Mouse (Mus musculus): Measurements from ENCODE around the gene Ccdc9b. TPM values are rescaled to one million over a fixed set of nuclear protein-coding genes. Genes with fewer than 3 reads are reported as not detected.

Gene Ccdc9b
- polyA plus RNA-seq, 1 experiment from 2014 or later = 0.08 TPM

DNA sequence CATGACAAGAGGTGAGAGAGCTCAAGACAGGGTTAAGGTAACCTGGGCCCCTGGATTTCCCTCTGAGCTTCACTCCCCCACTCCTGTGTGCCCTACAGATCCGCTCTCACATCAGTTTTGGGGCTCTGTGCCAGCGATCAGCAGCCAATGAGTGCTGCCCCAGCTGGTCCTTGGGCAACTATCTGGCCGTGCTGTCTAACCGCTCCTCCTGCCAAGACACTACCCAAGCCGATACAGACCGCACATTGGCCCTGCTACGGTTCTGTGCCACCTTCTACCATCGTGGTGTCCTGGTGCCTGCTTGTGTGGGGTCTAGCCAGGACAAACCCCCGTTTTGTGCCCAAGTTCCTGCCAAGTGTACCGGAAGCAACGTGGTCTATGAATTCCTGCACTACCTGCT lies 27.0 kb upstream of the Ccdc9b start:
- H3K36me3 ChIP-seq = no peaks in the 10 kb centered on the region
- no peak overlapping the region for H3K27ac ChIP-seq
- H3K9me3 ChIP-seq (replicated peaks) = no peaks in the 10 kb centered on the region
- 92% methylated on average over 11 of the region's 11 CpGs for WGBS
- peaks cover 10% of the 10 kb centered on the region for H3K4me1 ChIP-seq
- no peak for DNase-seq (ENCODE audit: low spot score)
- H3K4me3 ChIP-seq = no peak overlapping the region
- H3K27me3 ChIP-seq (ENCODE audit: low read depth, poor library complexity, severe bottlenecking) = peaks cover 39% of the 10 kb centered on the region

- DNase-seq (ENCODE audit: low spot score) = no peak
- Histone ChIP-seq H3K36me3 (no peaks in the 10 kb centered on the region), H3K4me3 (no peak overlapping the region), H3K9me3 (replicated peaks) (no peaks in the 10 kb centered on the region), H3K4me1 (peaks cover 10% of the 10 kb centered on the region), H3K27ac (no peak overlapping the region), H3K27me3 (ENCODE audit: low read depth, poor library complexity, severe bottlenecking) (peaks cover 31% of the 10 kb centered on the region)
- 82% methylated on average over 5 of the region's 5 CpGs for WGBS
Observed at GRCm38 (mm10) chr2:118786525-118786924, 24.1 kb upstream of the Ccdc9b start.

GRCm38 (mm10) chr2:118783663-118784062 lies 21.2 kb upstream of the Ccdc9b start:
- peaks cover 19% of the 10 kb centered on the region for H3K27me3 ChIP-seq (ENCODE audit: low read depth, poor library complexity, severe bottlenecking)
- H3K4me3 ChIP-seq = no peak overlapping the region
- no peaks in the 10 kb centered on the region for H3K36me3 ChIP-seq
- H3K9me3 ChIP-seq (replicated peaks) = no peaks in the 10 kb centered on the region
- no peak for DNase-seq (ENCODE audit: low spot score)
- WGBS = 92% methylated on average over 7 of the region's 7 CpGs
- H3K4me1 ChIP-seq = peaks cover 14% of the 10 kb centered on the region
- no peak overlapping the region for H3K27ac ChIP-seq

- H3K4me1 ChIP-seq = peaks cover 14% of the 10 kb centered on the region
- no peak overlapping the region for H3K27ac ChIP-seq
- peaks cover 23% of the 10 kb centered on the region for H3K27me3 ChIP-seq (ENCODE audit: low read depth, poor library complexity, severe bottlenecking)
- H3K36me3 ChIP-seq = no peaks in the 10 kb centered on the region
- no peak for DNase-seq (ENCODE audit: low spot score)
- WGBS = 71% methylated on average over 5 of the region's 5 CpGs
- H3K4me3 ChIP-seq = no peak overlapping the region
- H3K9me3 ChIP-seq (replicated peaks) = no peaks in the 10 kb centered on the region
Observed at GRCm38 (mm10) chr2:118783093-118783492, 20.6 kb upstream of the Ccdc9b start.

DNA sequence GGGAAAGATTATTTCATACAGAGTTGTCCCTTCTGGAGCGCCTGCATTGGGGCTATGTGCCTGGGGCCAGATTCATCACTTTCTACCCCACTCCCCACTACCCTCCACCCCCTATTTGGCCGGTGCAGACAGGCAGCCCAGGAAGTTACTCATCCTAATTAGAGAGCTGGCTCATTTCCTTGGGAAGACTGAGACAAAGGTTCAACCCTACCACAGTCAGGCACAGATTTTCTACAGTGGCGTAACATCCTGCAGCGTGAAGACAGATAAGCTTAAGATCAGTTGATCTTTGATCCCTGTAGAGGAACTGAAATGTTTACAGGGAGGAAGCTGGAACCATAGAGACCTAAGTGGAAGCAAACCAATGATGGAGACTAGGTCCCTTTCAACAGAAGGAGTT lies 19.8 kb upstream of the Ccdc9b start:
- DNase-seq (ENCODE audit: low spot score) = no peak
- no peak overlapping the region for H3K27ac ChIP-seq
- H3K9me3 ChIP-seq (replicated peaks) = no peaks in the 10 kb centered on the region
- H3K4me1 ChIP-seq = peaks cover 14% of the 10 kb centered on the region
- 71% methylated on average over 4 of the region's 4 CpGs for WGBS
- no peaks in the 10 kb centered on the region for H3K36me3 ChIP-seq
- H3K4me3 ChIP-seq = no peak overlapping the region
- peaks cover 17% of the 10 kb centered on the region for H3K27me3 ChIP-seq (ENCODE audit: low read depth, poor library complexity, severe bottlenecking)

GRCm38 (mm10) chr2:118781115-118781514 lies 18.7 kb upstream of the Ccdc9b start:
- WGBS = 60% methylated on average over 1 of the region's 1 CpGs
- peaks cover 15% of the 10 kb centered on the region for H3K4me1 ChIP-seq
- peaks cover 17% of the 10 kb centered on the region for H3K27me3 ChIP-seq (ENCODE audit: low read depth, poor library complexity, severe bottlenecking)
- no peak overlapping the region for H3K27ac ChIP-seq
- H3K4me3 ChIP-seq = no peak overlapping the region
- no peaks in the 10 kb centered on the region for H3K36me3 ChIP-seq
- no peaks in the 10 kb centered on the region for H3K9me3 ChIP-seq (replicated peaks)
- no peak for DNase-seq (ENCODE audit: low spot score)

DNA sequence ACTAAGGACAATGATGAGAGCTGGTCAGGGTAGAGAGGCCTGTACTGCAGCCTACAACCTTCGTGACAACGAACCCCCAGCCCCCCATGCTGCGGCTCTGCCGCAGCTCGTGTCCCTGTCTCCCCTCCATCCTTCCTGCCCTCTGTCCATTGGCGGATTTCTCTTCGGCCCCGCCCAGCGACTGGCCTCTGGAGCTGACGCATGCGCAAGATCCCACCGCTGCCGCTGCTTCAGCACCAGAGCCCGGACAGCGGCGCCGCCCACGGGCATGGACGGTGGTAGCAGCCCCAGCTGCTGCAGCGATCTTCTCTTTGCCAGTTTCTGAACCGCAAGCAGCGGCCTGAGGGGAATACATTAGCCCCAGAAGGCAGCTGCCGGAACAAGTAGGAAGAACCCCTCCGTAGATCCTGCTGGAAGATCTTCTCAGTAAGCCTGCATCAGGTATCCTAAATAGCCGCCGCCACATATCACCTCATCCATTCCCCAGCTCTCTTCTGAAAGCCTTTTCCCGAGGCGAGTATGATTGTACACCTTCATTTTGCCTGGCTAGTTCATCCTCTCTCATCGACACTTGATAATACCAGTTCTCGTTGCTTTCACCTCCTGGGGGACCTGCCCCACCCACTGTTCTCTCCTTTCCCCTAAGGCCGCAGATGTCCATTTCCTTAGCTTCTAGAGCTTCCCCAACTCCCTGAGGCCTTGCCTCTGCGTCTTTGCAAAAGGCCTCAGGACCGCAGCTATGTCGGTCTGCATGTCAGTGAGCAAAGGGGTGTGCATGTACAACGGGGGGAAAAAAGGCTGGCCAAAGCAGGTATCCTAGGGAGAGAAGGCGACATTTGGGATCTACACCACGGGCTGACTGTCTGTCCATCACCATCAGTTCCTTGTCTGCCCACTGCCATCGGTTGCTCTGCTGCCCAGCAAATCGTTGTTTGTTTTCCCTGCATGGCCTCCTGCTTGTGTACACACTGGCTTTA lies 17.3 kb upstream of the Ccdc9b start, which contains the start of gene Disp2:
TSS of gene Disp2 (plus strand) at position 216 of the 977 bp plus-strand sequence.
- Histone ChIP-seq H3K27ac (0 out of 2 replicates have a peak within 1 kb of the TSS, but pooled peaks have one; percentile 17), H3K4me1 (peaks cover 17% of the 10 kb centered on the region), H3K36me3 (no peaks in the 10 kb centered on the region), H3K27me3 (ENCODE audit: low read depth, poor library complexity, severe bottlenecking) (peaks cover 17% of the 10 kb centered on the region), H3K4me3 (peak within 1 kb of the TSS; percentile 52), H3K9me3 (replicated peaks) (no peaks in the 10 kb centered on the region)
- DNase-seq (ENCODE audit: low spot score) = peak; percentile 98
- WGBS = 14% methylated on average over 39 of the region's 39 CpGs

- WGBS = 8% methylated on average over 10 of the region's 10 CpGs
- Histone ChIP-seq H3K9me3 (replicated peaks) (no peaks in the 10 kb centered on the region), H3K36me3 (no peaks in the 10 kb centered on the region), H3K4me3 (peak overlapping the region; percentile 52), H3K4me1 (peaks cover 17% of the 10 kb centered on the region), H3K27ac (0 out of 2 replicates have a peak overlapping the region, but pooled peaks have one; percentile 17), H3K27me3 (ENCODE audit: low read depth, poor library complexity, severe bottlenecking) (peaks cover 17% of the 10 kb centered on the region)
- DNase-seq (ENCODE audit: low spot score) = no peak
Observed at GRCm38 (mm10) chr2:118779065-118779464, 16.6 kb upstream of the Ccdc9b start.

DNA sequence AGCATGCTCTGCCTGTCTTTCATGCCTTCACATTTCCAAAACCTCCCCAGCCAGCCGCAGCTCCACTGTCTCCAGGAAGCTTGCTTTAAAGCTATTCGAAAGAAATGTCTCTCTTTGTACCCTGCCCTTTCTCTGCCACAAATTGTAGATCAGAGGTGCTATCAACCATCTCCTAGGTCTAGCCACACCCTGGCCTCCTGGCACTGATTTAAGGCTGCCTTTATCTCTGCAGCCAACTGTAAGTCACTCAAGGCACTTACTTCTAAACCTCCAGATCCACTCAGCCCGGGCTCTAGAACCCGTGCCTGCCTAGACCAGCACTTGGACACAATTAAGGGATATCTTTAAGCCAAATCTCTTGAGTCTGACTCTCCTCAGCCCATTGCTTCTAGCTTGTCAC lies 16.0 kb upstream of the Ccdc9b start:
- Histone ChIP-seq H3K9me3 (replicated peaks) (no peaks in the 10 kb centered on the region), H3K27me3 (ENCODE audit: low read depth, poor library complexity, severe bottlenecking) (peaks cover 17% of the 10 kb centered on the region), H3K4me1 (peaks cover 17% of the 10 kb centered on the region), H3K27ac (no peak overlapping the region), H3K4me3 (no peak overlapping the region), H3K36me3 (no peaks in the 10 kb centered on the region)
- no peak for DNase-seq (ENCODE audit: low spot score)
- 77% methylated on average over 4 of the region's 4 CpGs for WGBS

- no peak overlapping the region for H3K4me3 ChIP-seq
- peaks cover 17% of the 10 kb centered on the region for H3K4me1 ChIP-seq
- H3K9me3 ChIP-seq (replicated peaks) = no peaks in the 10 kb centered on the region
- no peaks in the 10 kb centered on the region for H3K36me3 ChIP-seq
- H3K27me3 ChIP-seq (ENCODE audit: low read depth, poor library complexity, severe bottlenecking) = peaks cover 17% of the 10 kb centered on the region
- 84% methylated on average over 2 of the region's 2 CpGs for WGBS
- H3K27ac ChIP-seq = no peak overlapping the region
- no peak for DNase-seq (ENCODE audit: low spot score)
Observed at GRCm38 (mm10) chr2:118776295-118776694, 13.8 kb upstream of the Ccdc9b start.

DNA sequence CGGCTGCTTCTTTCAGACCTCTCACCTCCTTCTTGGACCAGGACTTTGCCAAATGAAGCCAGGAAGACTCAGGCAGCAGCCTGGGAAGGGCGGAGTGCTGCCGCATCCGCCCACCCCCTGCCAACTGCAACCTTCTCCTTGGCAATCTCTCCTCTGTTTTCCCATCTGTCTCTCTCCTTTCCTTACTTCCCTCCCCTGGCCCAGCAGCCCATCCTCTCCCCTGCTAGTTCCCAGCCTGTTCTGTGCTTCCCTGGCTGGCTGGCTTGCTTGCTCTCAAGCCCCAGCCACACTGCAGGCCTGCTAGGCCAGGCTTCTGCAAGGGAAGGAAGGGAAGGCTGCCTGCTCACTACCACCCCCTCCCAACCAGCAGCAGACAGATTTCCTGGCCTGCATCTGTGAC lies 13.4 kb upstream of the Ccdc9b start:
- Histone ChIP-seq H3K4me3 (no peak overlapping the region), H3K27ac (no peak overlapping the region), H3K27me3 (ENCODE audit: low read depth, poor library complexity, severe bottlenecking) (peaks cover 14% of the 10 kb centered on the region), H3K4me1 (peaks cover 17% of the 10 kb centered on the region), H3K36me3 (no peaks in the 10 kb centered on the region), H3K9me3 (replicated peaks) (no peaks in the 10 kb centered on the region)
- 61% methylated on average over 4 of the region's 4 CpGs for WGBS
- no peak for DNase-seq (ENCODE audit: low spot score)

DNA sequence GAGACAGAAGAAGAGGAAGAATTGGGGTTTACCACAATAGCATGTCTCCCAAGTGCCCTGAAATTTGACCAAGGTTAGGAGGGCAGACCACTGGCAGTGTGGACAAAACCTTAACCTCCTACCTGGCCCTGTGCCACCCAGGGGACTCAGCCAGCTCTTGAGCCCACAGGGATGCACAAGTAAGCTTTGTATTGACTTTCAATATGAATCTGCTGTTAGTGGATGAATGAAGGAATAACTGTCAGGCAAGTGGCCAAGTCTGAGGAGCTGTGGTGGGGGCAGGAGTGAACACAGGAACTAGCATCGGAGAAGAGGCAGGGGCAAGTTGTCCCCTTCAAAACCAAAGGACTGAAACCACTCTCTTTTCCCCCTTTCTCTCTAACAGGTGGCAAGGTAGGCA lies 12.9 kb upstream of the Ccdc9b start:
- DNase-seq (ENCODE audit: low spot score) = no peak
- no peaks in the 10 kb centered on the region for H3K36me3 ChIP-seq
- 72% methylated on average over 1 of the region's 1 CpGs for WGBS
- no peaks in the 10 kb centered on the region for H3K9me3 ChIP-seq (replicated peaks)
- H3K27me3 ChIP-seq (ENCODE audit: low read depth, poor library complexity, severe bottlenecking) = peaks cover 10% of the 10 kb centered on the region
- H3K27ac ChIP-seq = no peak overlapping the region
- peaks cover 17% of the 10 kb centered on the region for H3K4me1 ChIP-seq
- H3K4me3 ChIP-seq = no peak overlapping the region

GRCm38 (mm10) chr2:118774536-118774935 lies 12.1 kb upstream of the Ccdc9b start:
- peaks cover 4% of the 10 kb centered on the region; the same call in 1 of the 2 replicates for H3K27me3 ChIP-seq (ENCODE audit: low read depth, poor library complexity, severe bottlenecking)
- H3K36me3 ChIP-seq = no peaks in the 10 kb centered on the region
- 84% methylated on average over 2 of the region's 2 CpGs for WGBS
- H3K4me1 ChIP-seq = peaks cover 10% of the 10 kb centered on the region
- no peaks in the 10 kb centered on the region for H3K9me3 ChIP-seq (replicated peaks)
- H3K4me3 ChIP-seq = no peak overlapping the region
- no peak overlapping the region for H3K27ac ChIP-seq
- no peak for DNase-seq (ENCODE audit: low spot score)
